Mouse (Mus musculus) brain, embryonic 14.5 days (tissue): Measurements from ENCODE around the gene Tmcc3.

ENCODE experiments used
- CTCF ChIP-seq: fragments of 200-500 bp; IDR thresholded peaks from 2 replicates; pipeline ENCODE4 v1.5.1; 2012; ENCODE audit warnings: inconsistent platforms, mild to moderate bottlenecking, moderate library complexity, borderline replicate concordance; ENCODE audit not compliant: insufficient read depth, insufficient read length; ENCODE audit errors: extremely low read depth
- POLR2A ChIP-seq: fragments of 200-500 bp; IDR thresholded peaks from 2 replicates; pipeline ENCODE4 v1.6.1; 2012; ENCODE audit warnings: mild to moderate bottlenecking, inconsistent platforms, borderline replicate concordance; ENCODE audit not compliant: poor library complexity, insufficient read depth, insufficient read length, severe bottlenecking; ENCODE audit errors: extremely low read depth

- TF ChIP-seq CTCF (no peak), POLR2A (no peak)
These were observed 95.1 kb downstream of the Tmcc3 start for GRCm38 (mm10) chr10:94406821-94407220.
